Mouse (Mus musculus) midbrain, embryonic 14.5 days (tissue): Measurements from ENCODE around the gene Ralgps1. TPM values are rescaled to one million over a fixed set of nuclear protein-coding genes. Genes with fewer than 3 reads are reported as not detected.
A peak's percentile ranks its signal among the peaks of the same experiment; 100 is the strongest.

Source experiments
- ATAC-seq: fragments of 200-750 bp; cut with Nextera tagmentation; 2 replicates; pipeline ENCODE4 v1.8.0; 2017; ENCODE audit warnings: moderate number of reproducible peaks, moderate library complexity; ENCODE audit not compliant: low FRiP score, low TSS enrichment
- DNase-seq: peaks from one replicate; pipeline ENCODE4 v3.0.0-alpha.2; 2015
- H3K27ac ChIP-seq: fragments of 300-500 bp; sonication (generic); replicated peaks from 2 replicates; pipeline ENCODE4 v1.5.1; 2014; ENCODE audit warnings: mild to moderate bottlenecking, low read depth, low read length, moderate library complexity
- H3K27me3 ChIP-seq: fragments of 300-500 bp; sonication (generic); 2 replicates; pipeline ENCODE4 v1.6.1; 2014; ENCODE audit warnings: low read length, control low read depth, mixed read lengths; ENCODE audit not compliant: control insufficient read depth, insufficient read depth
- H3K36me3 ChIP-seq: fragments of 300-500 bp; sonication (generic); 2 replicates; pipeline ENCODE4 v1.6.1; 2014; ENCODE audit warnings: low read length, control low read depth; ENCODE audit not compliant: control insufficient read depth, insufficient read depth
- H3K4me1 ChIP-seq: fragments of 300-500 bp; sonication (generic); 2 replicates; pipeline ENCODE4 v1.6.1; 2014; ENCODE audit warnings: mild to moderate bottlenecking, antibody characterized with exemption, low read length, control low read depth; ENCODE audit not compliant: control insufficient read depth, insufficient read depth
- H3K4me2 ChIP-seq: fragments of 300-500 bp; sonication (generic); 2 replicates; pipeline ENCODE4 v1.6.1; 2014; ENCODE audit warnings: mild to moderate bottlenecking, low read length, moderate library complexity
- H3K4me3 ChIP-seq: fragments of 300-500 bp; sonication (generic); replicated peaks from 2 replicates; pipeline ENCODE4 v1.5.1; 2014; ENCODE audit warnings: low read depth, low read length
- H3K9ac ChIP-seq: fragments of 300-500 bp; sonication (generic); replicated peaks from 2 replicates; pipeline ENCODE4 v1.6.1; 2014; ENCODE audit warnings: mild to moderate bottlenecking, low read length, moderate library complexity
- H3K9me3 ChIP-seq: fragments of 300-500 bp; sonication (generic); 2 replicates; pipeline ENCODE4 v1.6.1; 2016; ENCODE audit warnings: low read length, control low read depth, mixed read lengths; ENCODE audit not compliant: control insufficient read depth
- WGBS: fragments of 180-500 bp; shearing (Covaris S2); extraction: QIAGEN DNeasy Blood & Tissue Kit; methylation state at CpG from one replicate; pipeline ENCODE4 v1.1.7; 2014; 5-methylcytosine and 5-hydroxymethylcytosine counted together
- polyA plus RNA-seq: library from polyadenylated mRNA; unstranded; fragments of >200 nt; fragmentation: Nextera tagmentation; extraction: Ambion mirVana; gene quantifications from 2 replicates; pipeline ENCODE4 v1.2.1, GENCODE M21; 2014

Ralgps1 gene
- polyA plus RNA-seq, 1 experiment from 2014 or later, result 58.8 TPM

GRCm38 (mm10) chr2:33154751-33155372, 216.4 kb downstream of the Ralgps1 start:
- 22% methylated on average over 5 of the region's 5 CpGs for WGBS

GRCm38 (mm10) chr2:33146994-33147393, 224.3 kb downstream of the Ralgps1 start:
- Histone ChIP-seq H3K9me3 (no peaks in the 10 kb centered on the region), H3K4me1 (no peaks in the 10 kb centered on the region), H3K27ac (no peak overlapping the region), H3K36me3 (peaks cover 31% of the 10 kb centered on the region; the same call in 1 of the 2 replicates), H3K4me3 (no peak overlapping the region), H3K9ac (no peak overlapping the region), H3K27me3 (no peaks in the 10 kb centered on the region), H3K4me2 (no peak overlapping the region)
- ATAC-seq (no peak), DNase-seq (no peak)
- WGBS, result 90% methylated on average over 4 of the region's 4 CpGs

More at GRCm38 (mm10) chr2:33154751-33155372, 216.4 kb downstream of the Ralgps1 start:
- Histone ChIP-seq H3K27me3 (no peaks in the 10 kb centered on the region), H3K4me3 (no peak overlapping the region), H3K9me3 (no peaks in the 10 kb centered on the region), H3K4me2 (no peak overlapping the region), H3K9ac (no peak overlapping the region), H3K4me1 (no peaks in the 10 kb centered on the region), H3K36me3 (peaks cover 46% of the 10 kb centered on the region), H3K27ac (no peak overlapping the region)
- DNase-seq (peak; percentile 87), ATAC-seq (peak; percentile 43; the same call in 1 of the 2 replicates)

DNA sequence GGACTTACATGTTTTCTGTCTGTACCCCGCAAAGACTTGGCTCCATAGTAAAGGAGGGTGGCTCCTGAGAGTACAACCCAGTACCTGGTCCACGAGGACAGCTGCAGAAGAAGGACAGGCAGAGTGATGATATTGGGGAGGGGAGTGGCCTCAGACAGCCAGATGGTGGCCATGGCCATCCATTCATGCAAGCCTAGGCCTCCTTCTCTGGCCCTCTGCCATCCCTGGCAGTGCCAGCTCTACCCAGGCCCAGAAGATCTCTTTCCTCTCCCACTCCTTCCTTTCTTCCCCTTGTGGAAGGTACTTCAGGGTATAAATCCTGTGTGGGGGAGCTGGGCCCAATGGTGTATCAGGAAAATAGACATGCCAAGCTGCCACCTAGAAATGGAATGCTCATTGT, 228.0 kb downstream of the Ralgps1 start:
- Histone ChIP-seq H3K27me3 (no peaks in the 10 kb centered on the region), H3K36me3 (peaks cover 36% of the 10 kb centered on the region), H3K4me3 (no peak overlapping the region), H3K27ac (no peak overlapping the region), H3K9me3 (no peaks in the 10 kb centered on the region), H3K9ac (no peak overlapping the region), H3K4me2 (no peak overlapping the region), H3K4me1 (no peaks in the 10 kb centered on the region)
- DNase-seq (no peak), ATAC-seq (no peak)
- 84% methylated on average over 2 of the region's 2 CpGs for WGBS

- Histone ChIP-seq H3K4me2 (no peak overlapping the region), H3K4me3 (no peak overlapping the region), H3K27me3 (no peaks in the 10 kb centered on the region), H3K9ac (no peak overlapping the region), H3K27ac (no peak overlapping the region), H3K4me1 (no peaks in the 10 kb centered on the region), H3K9me3 (no peaks in the 10 kb centered on the region), H3K36me3 (peaks cover 36% of the 10 kb centered on the region)
- ATAC-seq (no peak), DNase-seq (no peak)
- 93% methylated on average over 2 of the region's 2 CpGs for WGBS
Measured at GRCm38 (mm10) chr2:33138491-33138890, 232.8 kb downstream of the Ralgps1 start.

GRCm38 (mm10) chr2:33137731-33138130, 233.6 kb downstream of the Ralgps1 start:
- no peaks in the 10 kb centered on the region for H3K4me1 ChIP-seq
- H3K9me3 ChIP-seq, result no peaks in the 10 kb centered on the region
- no peak overlapping the region for H3K4me2 ChIP-seq
- no peak overlapping the region for H3K4me3 ChIP-seq
- 88% methylated on average over 4 of the region's 4 CpGs for WGBS
- no peak overlapping the region for H3K27ac ChIP-seq
- peaks cover 31% of the 10 kb centered on the region for H3K36me3 ChIP-seq
- H3K9ac ChIP-seq, result no peak overlapping the region
- DNase-seq (no peak), ATAC-seq (no peak)
- H3K27me3 ChIP-seq, result no peaks in the 10 kb centered on the region

DNA sequence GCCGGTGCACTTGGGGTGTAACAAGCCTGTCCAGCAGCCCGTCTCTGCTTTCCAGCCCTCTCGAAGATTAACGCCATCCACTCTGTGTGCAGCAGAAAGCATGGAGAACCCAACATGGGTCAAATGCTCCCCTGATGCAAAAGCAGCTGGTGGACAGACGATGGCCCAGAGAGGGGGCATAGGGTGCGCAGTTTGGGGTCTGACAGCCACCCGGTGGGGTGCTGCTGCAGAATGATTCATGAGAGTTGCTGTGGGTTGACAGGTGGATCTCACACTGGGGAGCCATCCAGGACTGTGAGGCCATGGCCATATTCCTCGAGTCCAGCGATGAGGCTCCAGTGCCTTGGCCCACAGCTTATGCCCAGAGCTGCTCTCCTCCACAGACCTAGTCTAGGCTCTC, 234.0 kb downstream of the Ralgps1 start:
- H3K4me3 ChIP-seq, result no peak overlapping the region
- H3K27ac ChIP-seq, result no peak overlapping the region
- DNase-seq (no peak), ATAC-seq (no peak)
- H3K36me3 ChIP-seq, result peaks cover 31% of the 10 kb centered on the region
- H3K27me3 ChIP-seq, result no peaks in the 10 kb centered on the region
- H3K9ac ChIP-seq, result no peak overlapping the region
- no peaks in the 10 kb centered on the region for H3K9me3 ChIP-seq
- no peak overlapping the region for H3K4me2 ChIP-seq
- WGBS, result 91% methylated on average over 9 of the region's 9 CpGs
- H3K4me1 ChIP-seq, result no peaks in the 10 kb centered on the region

GRCm38 (mm10) chr2:33136366-33136765, 234.9 kb downstream of the Ralgps1 start:
- Histone ChIP-seq H3K36me3 (peaks cover 31% of the 10 kb centered on the region), H3K4me2 (no peak overlapping the region), H3K27ac (no peak overlapping the region), H3K4me3 (no peak overlapping the region), H3K9me3 (no peaks in the 10 kb centered on the region), H3K27me3 (no peaks in the 10 kb centered on the region), H3K9ac (no peak overlapping the region), H3K4me1 (no peaks in the 10 kb centered on the region)
- WGBS, result 95% methylated on average over 6 of the region's 6 CpGs
- no peak for DNase-seq
- no peak for ATAC-seq

- no peak overlapping the region for H3K9ac ChIP-seq
- no peak overlapping the region for H3K27ac ChIP-seq
- peaks cover 6% of the 10 kb centered on the region; the same call in 1 of the 2 replicates for H3K4me1 ChIP-seq
- no peaks in the 10 kb centered on the region; the same call in none of the 2 replicates for H3K27me3 ChIP-seq
- H3K4me2 ChIP-seq, result no peak overlapping the region
- no peak overlapping the region for H3K4me3 ChIP-seq
- WGBS, result 80% methylated on average over 7 of the region's 7 CpGs
- DNase-seq, result no peak
- no peaks in the 10 kb centered on the region for H3K9me3 ChIP-seq
- peaks cover 31% of the 10 kb centered on the region for H3K36me3 ChIP-seq
- no peak for ATAC-seq
Measured at GRCm38 (mm10) chr2:33134766-33135490, 236.4 kb downstream of the Ralgps1 start.

- no peak overlapping the region for H3K4me3 ChIP-seq
- ATAC-seq (no peak), DNase-seq (peak; percentile 7)
- no peaks in the 10 kb centered on the region; the same call in none of the 2 replicates for H3K27me3 ChIP-seq
- no peaks in the 10 kb centered on the region for H3K9me3 ChIP-seq
- H3K9ac ChIP-seq, result no peak overlapping the region
- H3K4me2 ChIP-seq, result no peak overlapping the region
- H3K36me3 ChIP-seq, result peaks cover 14% of the 10 kb centered on the region
- no peak overlapping the region for H3K27ac ChIP-seq
- H3K4me1 ChIP-seq, result peaks cover 10% of the 10 kb centered on the region; the same call in 1 of the 2 replicates
- WGBS, result 6% methylated on average over 7 of the region's 7 CpGs
Measured at GRCm38 (mm10) chr2:33132306-33132705, 239.0 kb downstream of the Ralgps1 start.
